Mouse (Mus musculus): ENCODE measurements around the gene Nkain4. TPM values are rescaled to one million over a fixed set of nuclear protein-coding genes. Genes with fewer than 3 reads are reported as not detected.
A peak's percentile ranks its signal among the peaks of the same experiment; 100 is the strongest.

Nkain4 gene
- total RNA-seq, 2 experiments from 2014 or later: 1.4 to 2.2 TPM

DNA sequence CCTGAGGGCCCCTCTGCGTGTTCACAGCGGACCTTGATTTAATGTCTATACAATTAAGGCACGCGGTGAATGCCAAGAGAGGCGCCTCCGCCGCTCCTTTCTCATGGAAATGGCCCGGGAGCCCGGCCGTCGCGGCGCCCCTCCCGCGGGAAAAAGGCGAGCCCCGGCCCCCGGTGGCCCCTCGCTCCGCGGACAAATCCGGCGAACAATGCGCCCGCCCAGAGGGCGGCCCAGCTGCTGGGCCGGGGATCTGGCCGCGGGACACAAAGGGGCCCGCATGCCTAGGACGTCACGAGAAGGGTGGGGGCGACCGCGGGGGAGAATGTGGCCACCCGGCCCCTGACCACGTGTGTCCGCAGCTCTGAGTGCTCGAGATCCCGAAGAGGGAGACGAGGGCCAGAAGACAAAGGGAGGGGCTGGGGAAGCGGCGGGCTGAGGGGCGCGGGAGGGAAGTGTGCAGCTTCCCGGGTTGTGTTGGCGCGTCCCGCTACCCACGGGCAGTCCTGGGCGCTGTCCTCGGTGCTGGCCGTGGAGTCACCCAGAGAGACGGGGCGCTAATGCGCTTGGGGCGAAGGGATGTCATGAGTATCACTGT, 60.4 kb downstream of the Nkain4 start:
- DNase-seq: peak; percentile 54

DNA sequence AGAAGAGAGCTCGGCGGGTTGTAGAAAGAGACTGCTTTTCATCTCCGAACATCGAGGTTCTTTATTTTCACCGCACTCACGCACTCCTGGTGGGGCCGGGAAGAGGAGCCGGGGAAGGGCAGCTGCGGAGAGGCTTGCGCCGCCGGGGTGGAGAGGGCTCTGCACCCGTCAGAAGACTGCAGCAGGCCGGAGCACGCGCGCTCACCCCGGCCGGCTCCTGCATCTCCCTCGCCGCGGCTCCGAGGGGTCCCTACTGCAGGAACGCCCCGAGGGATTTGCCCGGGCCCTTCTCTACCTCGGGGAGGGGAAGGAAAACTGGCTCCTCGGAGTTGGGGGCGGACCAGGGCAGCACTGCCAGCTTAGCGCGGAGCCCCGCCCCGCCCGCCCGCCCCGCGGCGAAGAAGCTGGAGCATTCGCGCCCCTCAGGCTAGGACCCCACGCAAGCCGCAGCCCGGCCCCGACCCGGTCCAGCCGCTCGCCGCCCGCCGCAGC, 60.9 kb downstream of the Nkain4 start:
- DNase-seq: no peak

DNA sequence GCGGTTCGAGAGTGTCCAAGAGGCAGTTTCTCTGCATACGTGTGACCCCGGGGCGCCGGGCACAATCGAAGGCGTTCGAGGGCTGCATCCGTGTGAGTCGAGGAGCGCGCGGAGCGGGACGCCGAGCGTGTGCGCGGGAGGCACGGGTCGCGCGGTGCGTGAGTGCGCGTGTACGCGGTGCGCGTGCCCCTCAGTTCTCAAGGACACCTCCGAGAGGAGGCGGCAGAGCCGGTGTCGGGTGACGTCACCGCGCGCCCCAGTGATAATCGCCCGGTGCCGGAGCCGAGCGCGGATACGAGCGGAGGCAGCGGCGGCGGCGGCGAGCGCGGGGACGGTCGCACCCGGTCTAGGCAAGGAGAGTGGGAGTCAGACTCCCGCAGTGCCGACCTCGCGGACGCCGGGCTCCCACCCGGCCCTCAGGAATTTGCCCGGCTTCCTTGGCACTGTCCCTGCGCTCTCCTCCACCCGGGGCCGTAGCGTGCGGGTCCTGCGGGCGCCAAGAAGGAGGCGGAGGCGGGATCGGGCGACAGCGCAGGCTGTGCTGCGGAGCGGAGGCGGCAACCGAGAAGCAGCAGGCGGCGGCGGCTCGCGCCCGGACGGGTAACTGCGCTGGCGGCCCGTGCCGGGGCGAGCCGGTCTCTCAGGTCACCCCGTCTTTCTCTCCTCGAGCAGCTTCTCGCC, 61.5 kb downstream of the Nkain4 start:
- peak; percentile 21 for DNase-seq

DNA sequence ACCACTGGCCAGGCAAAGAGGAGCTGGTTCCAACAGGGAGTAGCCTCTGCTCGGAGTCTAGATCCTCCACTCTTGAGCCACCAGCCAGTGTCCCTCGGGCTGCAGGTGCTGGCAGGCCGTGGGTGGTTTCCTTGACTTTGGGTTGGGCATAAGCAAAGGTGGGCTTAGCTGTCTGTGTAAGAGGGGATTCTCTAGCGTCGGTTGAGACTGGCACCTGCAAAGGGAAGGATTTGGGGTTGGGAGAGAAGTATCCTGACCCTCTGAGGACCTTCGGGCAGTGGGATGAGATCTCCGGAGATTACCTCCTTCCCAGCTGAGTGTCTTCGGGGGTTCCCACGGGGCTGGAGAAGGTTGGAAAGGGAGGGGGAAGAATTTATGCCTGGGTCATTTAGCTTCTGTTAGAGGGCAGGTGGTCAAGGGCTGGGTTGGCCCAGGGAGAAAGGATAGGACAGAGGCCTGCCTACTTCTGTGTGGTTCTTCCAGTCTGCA, 62.6 kb downstream of the Nkain4 start:
- DNase-seq: no peak

DNA sequence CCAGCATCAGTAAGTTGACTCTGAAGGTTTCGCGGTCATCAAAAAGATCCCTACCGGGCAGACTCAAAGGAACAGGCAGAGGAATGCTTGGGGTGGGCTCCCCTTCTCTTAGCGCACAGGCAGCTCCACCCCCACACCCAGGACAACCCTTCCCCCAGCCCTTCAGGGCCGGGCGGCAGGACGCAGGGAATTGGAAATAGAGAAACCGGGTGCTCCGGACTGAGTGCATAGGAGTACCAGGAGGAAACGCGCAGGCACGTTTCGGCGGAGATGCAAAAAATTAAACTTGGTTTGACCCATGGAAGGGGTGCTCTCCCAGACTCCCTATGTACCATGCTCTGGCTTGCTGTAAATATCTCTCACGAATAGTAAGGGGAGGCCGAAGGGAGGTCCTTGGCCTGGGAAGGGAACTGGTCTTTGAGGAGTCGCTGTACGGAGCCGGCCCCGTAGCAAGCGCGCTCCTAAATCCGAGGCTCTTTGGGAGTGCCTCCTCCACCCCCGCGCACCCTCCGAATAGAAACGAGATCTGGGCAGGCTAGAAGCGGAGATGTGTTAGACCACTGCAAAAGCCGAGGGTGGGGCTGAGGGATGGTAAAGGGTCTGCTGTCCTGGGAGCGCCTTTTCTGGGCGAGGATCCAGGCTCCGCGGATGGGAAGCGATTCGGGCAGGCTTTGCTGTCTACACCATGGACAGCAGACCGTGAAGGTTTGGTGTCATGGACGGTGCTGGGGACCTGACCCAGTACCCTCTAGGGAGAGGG, 63.2 kb downstream of the Nkain4 start:
- DNase-seq: no peak

DNA sequence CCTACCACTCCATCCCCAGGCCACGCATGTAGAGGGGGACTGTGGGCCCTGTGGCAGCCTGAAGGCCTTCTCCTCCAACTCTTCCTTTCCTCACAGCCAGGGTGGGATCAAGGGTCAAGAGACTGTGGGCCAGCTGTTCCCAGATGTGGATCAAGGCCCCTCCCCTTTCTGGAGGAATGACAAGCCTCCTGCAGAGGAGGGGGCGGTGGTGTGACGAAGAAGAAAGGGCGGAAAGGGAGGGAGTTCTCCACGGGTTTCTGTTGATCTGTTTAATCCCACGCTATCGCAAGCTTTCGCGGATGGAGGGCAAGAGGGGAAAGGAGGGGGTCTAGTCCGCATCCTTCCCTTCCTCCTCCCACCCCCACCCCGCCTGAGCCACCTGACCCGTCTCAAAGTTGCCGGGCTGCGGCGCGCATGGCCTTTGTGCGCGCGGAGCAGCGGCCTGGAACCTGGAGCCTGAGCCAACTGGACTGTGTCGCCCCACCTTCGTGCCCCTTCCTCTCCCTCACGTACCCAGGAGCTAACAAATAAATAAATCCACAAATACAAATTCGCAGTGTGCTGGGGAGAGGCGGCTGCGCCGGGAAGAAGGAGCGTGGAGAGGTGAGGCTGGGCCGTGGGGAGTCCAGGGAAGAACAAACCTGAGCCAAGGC, 64.0 kb downstream of the Nkain4 start:
- no peak for DNase-seq

DNA sequence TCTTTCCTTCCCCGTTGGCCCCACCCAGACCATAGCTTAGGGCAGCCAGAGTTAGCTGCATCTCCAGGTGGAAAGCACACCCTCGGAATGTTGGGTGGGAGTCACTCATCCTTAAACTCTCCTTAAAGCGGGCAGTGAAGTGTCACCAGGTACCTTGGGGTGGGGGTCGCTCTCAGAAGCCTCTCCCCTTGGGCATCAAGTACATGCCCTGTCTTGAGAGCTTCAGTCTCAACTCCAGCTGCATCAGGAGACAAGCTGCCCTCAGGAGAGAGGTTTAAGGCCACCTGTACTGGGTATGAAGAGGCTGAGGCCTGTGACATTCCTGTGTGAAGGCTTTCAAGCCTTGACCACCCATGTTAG, 64.6 kb downstream of the Nkain4 start:
- no peak for DNase-seq

DNA sequence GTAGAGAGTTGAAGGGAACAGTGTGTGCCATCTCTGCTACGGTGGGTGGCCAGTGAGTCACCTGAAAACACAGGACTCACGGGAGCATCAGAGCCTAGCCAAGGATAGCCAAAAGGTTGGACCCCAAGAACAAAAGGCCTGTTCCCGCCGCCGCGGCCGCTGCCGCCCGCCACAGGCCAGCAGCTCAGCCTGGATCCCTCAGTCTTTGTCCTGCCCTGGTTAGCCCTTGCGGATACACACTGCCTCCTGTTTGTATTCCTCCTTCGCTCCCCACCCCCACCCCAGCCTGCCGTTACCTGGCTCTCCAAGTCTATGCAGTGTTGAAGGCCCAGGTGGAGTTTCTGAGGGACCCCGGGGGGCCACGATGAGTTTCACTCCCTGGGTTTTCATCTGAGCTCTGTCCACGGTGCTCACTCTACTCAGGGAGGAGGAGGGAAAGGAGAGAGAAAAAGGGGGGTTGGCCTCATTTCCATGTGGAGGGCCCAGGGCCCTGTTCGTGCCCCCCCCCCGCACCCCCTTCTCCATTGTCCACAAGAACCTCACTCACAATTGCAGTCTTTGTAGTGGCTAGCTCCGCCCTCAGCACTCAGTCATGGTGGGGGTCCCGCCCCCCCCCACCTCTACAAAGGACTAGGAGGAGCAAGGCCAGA, 65.1 kb downstream of the Nkain4 start:
- no peak for DNase-seq

DNA sequence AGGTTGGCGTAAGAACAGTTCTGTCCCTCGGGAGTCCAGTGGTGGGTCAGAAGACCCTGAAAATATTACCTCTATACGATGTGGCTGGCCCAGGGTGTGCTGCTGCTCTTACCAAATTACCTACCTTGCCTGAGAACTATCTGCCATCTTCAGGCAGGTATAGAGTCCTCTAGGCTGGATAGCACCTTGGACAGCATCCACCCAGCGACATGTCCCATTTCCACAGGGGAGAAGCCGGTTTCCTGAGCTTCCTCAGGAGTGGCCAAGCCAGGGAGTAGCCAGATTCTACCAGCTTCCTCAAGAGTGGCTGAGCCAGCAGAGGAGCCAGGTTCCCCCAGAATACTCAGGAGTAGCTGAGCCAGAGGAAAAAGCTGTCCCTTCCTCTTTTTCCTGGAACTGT, 69.2 kb downstream of the Nkain4 start:
- no peak for DNase-seq

Small RNAs within 50 kb of the gene (microRNA-seq; reads per million reads assigned to microRNA genes)
- gene Mir124a-3: 0 reads per million in 2 experiments

Other genes with a start within 250 kb of the Nkain4 start
- gene Dido1, start 244.7 kb downstream of the Nkain4 start, total RNA-seq (2021): 10 to 100 TPM; 21.4 to 32.2 TPM
- 10 to 100 TPM; 50.4 to 51.6 TPM for gene Gid8, start 244.6 kb downstream of the Nkain4 start, total RNA-seq (2021)
- gene Slc17a9, start 229.4 kb downstream of the Nkain4 start, total RNA-seq (2021): 1 to 10 TPM in 1 of 2 experiments, under 1 TPM in 1; 0.52 to 1.8 TPM
- not detected for gene Bhlhe23, start 177.8 kb downstream of the Nkain4 start, total RNA-seq (2021)
- gene Ythdf1, start 33.8 kb downstream of the Nkain4 start, total RNA-seq (2021): 10 to 100 TPM; 34.3 to 38.9 TPM
- not detected for gene Birc7, start 25.7 kb downstream of the Nkain4 start, total RNA-seq (2021)
- gene Arfgap1, start 12.5 kb upstream of the Nkain4 start, total RNA-seq (2021): 10 to 100 TPM; 37.9 to 54.0 TPM
- 1 to 10 TPM; 6.1 to 7.6 TPM for gene Col20a1, start 31.8 kb upstream of the Nkain4 start, total RNA-seq (2021)
- 1 to 10 TPM; 2.6 to 2.8 TPM for gene Chrna4, start 88.8 kb upstream of the Nkain4 start, total RNA-seq (2021)
- under 1 TPM; 0.23 to 0.47 TPM for gene Kcnq2, start 180.6 kb upstream of the Nkain4 start, total RNA-seq (2021)
- 1,000 to 10,000 TPM; 1,498 to 1,682 TPM for gene Eef1a2, start 202.3 kb upstream of the Nkain4 start, total RNA-seq (2021)
- 10 to 100 TPM; 55.2 to 60.3 TPM for gene Ppdpf, start 232.5 kb upstream of the Nkain4 start, total RNA-seq (2021)
- not detected for gene Ptk6, start 248.1 kb upstream of the Nkain4 start, total RNA-seq (2021)